Mouse (Mus musculus) erythroblast, embryonic 14.5 days (primary cell): ENCODE results near the gene Agap1.

Source experiments
- GATA1 ChIP-seq: IDR thresholded peaks from 2 replicates; pipeline ENCODE4 v1.6.1; 2012; ENCODE audit warnings: low read length, inconsistent platforms, mixed read lengths
- TAL1 ChIP-seq: IDR thresholded peaks from 3 replicates; pipeline ENCODE4 v1.6.1; 2012; ENCODE audit warnings: low read length, inconsistent platforms, mixed read lengths

DNA sequence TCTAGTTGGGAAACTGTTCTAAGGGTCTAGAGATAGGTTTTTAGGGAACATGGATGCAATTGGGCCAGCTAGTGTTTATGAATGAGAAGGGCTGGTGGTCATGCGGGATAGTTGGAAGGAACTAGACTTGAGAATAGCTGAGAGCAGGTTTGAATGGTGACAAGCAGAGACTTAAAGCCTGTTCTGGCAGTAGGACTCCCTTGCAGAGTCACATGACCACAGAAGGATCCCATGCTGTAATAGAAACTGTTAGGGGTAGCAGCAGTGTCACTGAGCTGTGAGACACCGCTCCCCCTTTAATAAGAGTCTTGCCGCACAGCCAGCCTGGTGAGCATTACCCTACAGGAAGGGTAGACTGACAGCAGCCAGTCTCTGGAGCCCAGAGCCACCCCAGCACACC, 201.6 kb downstream of the Agap1 start:
- no peak for TF ChIP-seq GATA1
- no peak for TF ChIP-seq TAL1
